Mouse (Mus musculus) testis, adult 2 months (tissue): ENCODE measurements around the gene Vmn1r79. TPM values are rescaled to one million over a fixed set of nuclear protein-coding genes. Genes with fewer than 3 reads are reported as not detected.
"Not testable (repeated sequence)": the region's sequence is repeated elsewhere in the genome, so short reads cannot be mapped to it uniquely, and the experiment has no call there.

Experiments used
- H3K27ac ChIP-seq: fragments of 200-500 bp; 2 replicates; pipeline ENCODE4 v1.5.1; 2012; ENCODE audit warnings: low read depth, low read length; ENCODE audit not compliant: control insufficient read depth, insufficient read depth
- H3K27me3 ChIP-seq: fragments of 200-500 bp; 2 replicates; pipeline ENCODE4 v1.6.1; 2012; ENCODE audit warnings: mild to moderate bottlenecking, low read length, moderate library complexity; ENCODE audit not compliant: control insufficient read depth, insufficient read depth
- H3K36me3 ChIP-seq: fragments of 200-500 bp; 2 replicates; pipeline ENCODE4 v1.6.1; 2012; ENCODE audit warnings: mild to moderate bottlenecking, low read length; ENCODE audit not compliant: control insufficient read depth, insufficient read depth
- H3K4me1 ChIP-seq: fragments of 200-500 bp; 2 replicates; pipeline ENCODE4 v1.6.1; 2012; ENCODE audit warnings: low read length; ENCODE audit not compliant: control insufficient read depth, insufficient read depth
- H3K4me3 ChIP-seq: fragments of 200-500 bp; 2 replicates; pipeline ENCODE4 v1.5.1; 2012; ENCODE audit warnings: low read depth, mild to moderate bottlenecking, low read length, moderate library complexity, mixed read lengths; ENCODE audit not compliant: control insufficient read depth
- CTCF ChIP-seq: fragments of 200-500 bp; IDR thresholded peaks from 2 replicates; pipeline ENCODE4 v1.5.1; 2012; ENCODE audit warnings: low read depth, mild to moderate bottlenecking, inconsistent platforms, low read length, moderate library complexity; ENCODE audit not compliant: control insufficient read depth, insufficient read depth, insufficient replicate concordance
- POLR2A ChIP-seq: fragments of 200-500 bp; IDR thresholded peaks from 2 replicates; pipeline ENCODE4 v1.6.1; 2012; ENCODE audit warnings: low read depth, mild to moderate bottlenecking, inconsistent platforms, low read length, moderate library complexity; ENCODE audit not compliant: control insufficient read depth
- polyA plus RNA-seq: library from polyadenylated mRNA; depleted of rRNA; stranded (reverse); fragments of >200 nt; gene quantifications from 2 replicates; pipeline ENCODE4 v1.2.3, GENCODE M21; 2012; rRNA removed

The Vmn1r79 gene
- polyA plus RNA-seq = not detected in 2 replicates

DNA sequence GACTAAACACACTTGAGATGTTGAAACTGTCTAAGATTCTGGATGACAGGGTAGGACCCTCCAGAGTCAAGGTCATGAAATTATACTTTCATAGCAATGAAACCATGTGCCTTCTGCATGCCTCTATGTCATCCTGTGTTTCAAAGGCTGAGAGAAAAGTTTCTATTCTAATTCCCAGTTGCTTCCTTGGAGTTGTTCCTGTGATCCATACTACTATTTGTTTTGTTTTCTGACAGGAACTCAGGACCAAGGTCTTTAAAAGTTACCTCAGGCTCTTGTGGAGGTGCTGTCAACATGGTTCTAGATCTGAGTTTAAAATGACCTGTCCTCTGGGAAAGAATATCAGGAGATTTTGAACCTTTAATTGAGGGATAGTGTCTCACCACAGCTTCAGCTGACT is at the start of gene Vmn1r79:
TSS of gene Vmn1r79 (plus strand) at position 301 of the 400 bp plus-strand sequence.
- H3K27me3 ChIP-seq, H3K4me1 ChIP-seq, H3K4me3 ChIP-seq, H3K36me3 ChIP-seq, H3K27ac ChIP-seq: not testable (repeated sequence)

DNA sequence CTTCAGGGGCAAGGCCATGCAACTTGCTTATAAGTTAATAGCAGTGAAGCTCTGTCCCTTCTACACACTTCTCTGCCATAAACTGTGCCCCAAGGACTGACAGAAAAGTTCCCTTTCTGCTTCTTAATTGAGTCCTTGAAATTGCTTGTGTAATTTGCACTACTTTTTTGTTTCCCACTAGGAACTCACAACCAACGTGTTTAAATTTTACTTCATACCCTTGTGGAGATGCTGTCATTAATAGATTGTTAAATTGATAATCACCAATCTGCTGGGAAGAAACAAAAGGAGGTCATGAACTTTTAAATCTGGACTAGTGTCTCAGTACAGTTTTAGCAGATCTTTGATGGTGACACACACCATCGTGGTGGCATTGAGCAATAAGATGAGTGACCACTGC is 21.1 kb upstream of the Vmn1r79 start, which contains the start of gene Vmn1r78:
TSS of gene Vmn1r78 (plus strand) at position 301 of the 400 bp plus-strand sequence.
- no peak within 1 kb of the TSS for H3K27ac ChIP-seq
- H3K36me3 ChIP-seq = no peaks in the 10 kb centered on the region
- no peaks in the 10 kb centered on the region for H3K4me1 ChIP-seq
- H3K4me3 ChIP-seq = no peak within 1 kb of the TSS
- H3K27me3 ChIP-seq = no peaks in the 10 kb centered on the region
- no peak for TF ChIP-seq POLR2A
- no peak for TF ChIP-seq CTCF

DNA sequence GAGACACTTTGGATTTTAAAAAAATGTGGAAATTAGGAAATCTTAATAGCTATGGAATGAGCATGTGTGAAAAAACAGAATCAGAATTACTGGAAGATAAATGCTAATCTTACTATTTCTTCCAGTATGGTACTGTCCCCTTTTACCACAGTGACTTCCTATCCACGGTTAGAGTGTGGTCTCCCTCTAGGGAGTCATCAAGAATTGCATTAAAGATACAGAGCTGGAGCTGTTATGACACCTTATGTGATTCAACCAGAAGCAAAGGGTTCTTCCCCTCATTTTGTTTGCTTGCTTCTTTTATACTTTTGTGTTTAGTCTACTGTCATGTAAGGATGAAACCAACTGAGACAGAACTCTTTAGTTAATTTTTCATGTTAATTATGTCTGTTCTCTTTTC is 14.6 kb upstream of the Vmn1r79 start:
- H3K4me3 ChIP-seq = not testable (repeated sequence)

DNA sequence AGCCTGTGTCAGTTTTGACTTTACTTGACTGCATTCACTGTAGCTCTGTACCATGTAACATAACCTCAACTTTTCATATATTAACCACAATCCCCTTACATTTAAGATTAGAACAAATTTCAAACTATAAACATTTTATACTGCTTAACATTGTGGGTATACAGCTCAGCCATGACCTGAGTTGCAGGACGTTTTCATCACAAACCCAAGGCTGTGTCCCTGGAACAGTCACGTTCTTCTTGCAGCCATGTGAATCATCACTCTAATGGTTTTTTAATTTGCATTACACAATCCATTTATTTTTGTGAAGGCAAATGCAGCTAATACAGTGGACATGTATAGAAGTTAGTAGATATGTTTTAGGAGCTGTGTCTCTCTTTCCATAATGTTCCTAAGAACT is 1.8 kb downstream of the Vmn1r79 start:
- not testable (repeated sequence) for H3K27ac ChIP-seq, H3K27me3 ChIP-seq, H3K36me3 ChIP-seq, H3K4me1 ChIP-seq, H3K4me3 ChIP-seq

More for the DNA sequence above, 14.6 kb upstream of the Vmn1r79 start:
- H3K36me3 ChIP-seq, H3K4me1 ChIP-seq, H3K27me3 ChIP-seq, H3K27ac ChIP-seq: not testable (repeated sequence)

DNA sequence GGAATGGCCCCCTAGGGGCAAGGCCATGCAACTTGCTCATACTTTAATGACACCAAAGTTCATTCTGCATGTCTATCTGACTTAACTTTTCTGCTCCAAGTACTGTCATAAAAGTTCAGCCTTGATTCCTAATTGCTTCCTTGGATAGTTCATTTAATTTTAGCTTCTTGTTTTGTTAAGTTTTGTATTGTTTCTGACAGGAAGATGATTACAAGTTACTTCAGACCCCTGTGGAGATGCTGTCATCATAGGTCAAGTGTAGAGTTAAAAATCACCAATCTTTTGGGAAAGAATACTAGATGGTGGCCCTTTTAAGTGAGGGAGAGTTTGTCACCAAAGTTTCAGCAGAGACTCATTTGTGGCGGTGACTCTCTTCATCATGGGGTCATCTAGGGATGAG is 17.9 kb downstream of the Vmn1r79 start, which contains the start of gene Vmn1r80:
TSS of gene Vmn1r80 (plus strand) at position 301 of the 400 bp plus-strand sequence.
- Histone ChIP-seq H3K27ac (no peak within 1 kb of the TSS), H3K4me3 (no peak within 1 kb of the TSS), H3K36me3 (no peaks in the 10 kb centered on the region), H3K27me3 (no peaks in the 10 kb centered on the region), H3K4me1 (no peaks in the 10 kb centered on the region)
- TF ChIP-seq CTCF = no peak
- no peak for TF ChIP-seq POLR2A

DNA sequence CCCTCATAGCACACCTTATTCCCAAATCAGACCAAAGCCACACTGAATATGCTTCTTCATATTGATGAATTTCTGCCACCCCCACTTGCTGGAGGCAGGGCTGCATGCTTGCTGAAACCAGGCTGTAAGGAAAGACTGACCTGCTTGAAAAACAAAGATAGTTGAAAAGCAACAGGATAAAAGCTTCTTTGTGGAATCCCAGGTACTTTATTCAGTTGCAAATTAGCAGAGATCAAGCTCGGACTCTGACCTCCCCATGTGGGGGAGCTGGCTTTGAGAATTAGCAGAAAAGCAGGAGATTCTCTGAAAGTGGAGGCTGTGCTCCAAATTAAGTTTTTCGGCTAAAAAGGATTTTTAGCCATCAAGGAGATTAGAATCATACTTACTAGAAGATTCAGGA is 33.1 kb downstream of the Vmn1r79 start:
- Histone ChIP-seq H3K27ac (no peak overlapping the region), H3K36me3 (no peaks in the 10 kb centered on the region), H3K4me1 (no peaks in the 10 kb centered on the region), H3K27me3 (no peaks in the 10 kb centered on the region), H3K4me3 (no peak overlapping the region)
- no peak for TF ChIP-seq POLR2A
- TF ChIP-seq CTCF = no peak

Other genes with a start within 250 kb of the Vmn1r79 start
- 0.01 TPM in 1 of 2 replicates, not detected in the other for gene Vmn1r76, start 233.1 kb upstream of the Vmn1r79 start, polyA plus RNA-seq
- gene Vmn1r77, start 134.5 kb upstream of the Vmn1r79 start, polyA plus RNA-seq = not detected in 2 replicates
- gene Vmn1r78, start 21.0 kb upstream of the Vmn1r79 start, polyA plus RNA-seq = not detected in 2 replicates
- not detected in 2 replicates for gene Vmn1r80, start 18.0 kb downstream of the Vmn1r79 start, polyA plus RNA-seq
- not detected in 2 replicates for gene Vmn1r81, start 97.0 kb downstream of the Vmn1r79 start, polyA plus RNA-seq
- not detected in 2 replicates for gene Vmn1r82, start 129.2 kb downstream of the Vmn1r79 start, polyA plus RNA-seq
- not detected in 2 replicates for gene Vmn1r83, start 158.2 kb downstream of the Vmn1r79 start, polyA plus RNA-seq
- gene Vmn1r84, start 198.0 kb downstream of the Vmn1r79 start, polyA plus RNA-seq = not detected in 2 replicates